Mouse (Mus musculus): Measurements from ENCODE around the gene Ifitm6. TPM values are rescaled to one million over a fixed set of nuclear protein-coding genes. Genes with fewer than 3 reads are reported as not detected.

Ifitm6 gene
- total and polyA plus RNA-seq, 3 experiments, result 0.36 to 5.1 (median 1.0) TPM

GRCm38 (mm10) chr7:141055785-141056184, 38.1 kb upstream of the Ifitm6 start:
- intact Hi-C loops (cut with DNase I), result no loop called here
- H3K9ac ChIP-seq (ENCODE audit: low read depth, low read length), result no peak overlapping the region
- H3K79me2 ChIP-seq (replicated peaks; ENCODE audit: control insufficient read depth, insufficient read depth, low read length), result no peaks in the 10 kb centered on the region
- H3K27me3 ChIP-seq (ENCODE audit: control insufficient read depth, insufficient read depth, low read length), result peaks cover 2% of the 10 kb centered on the region; the same call in 1 of the 2 replicates
- 66% methylated on average over 4 of the region's 4 CpGs for WGBS
- no peak overlapping the region for H3K27ac ChIP-seq
- DNase-seq, result no peak
- no peak overlapping the region for H3K4me3 ChIP-seq
- H3K4me1 ChIP-seq (ENCODE audit: control insufficient read depth, insufficient read depth, low read length), result no peaks in the 10 kb centered on the region; the same call in 1 of the 2 replicates
- no peaks in the 10 kb centered on the region for H3K36me3 ChIP-seq (ENCODE audit: control insufficient read depth, insufficient read depth, low read length)
- TF ChIP-seq CTCF (IDR thresholded peaks at IDR 0.05) (no peak), EP300 (IDR thresholded peaks at IDR 0.05; ENCODE audit: insufficient read depth, low read depth, low read length) (no peak), POLR2A (IDR thresholded peaks at IDR 0.05; ENCODE audit: insufficient read depth, low read depth, low read length) (no peak)

GRCm38 (mm10) chr7:141052421-141052820, 34.7 kb upstream of the Ifitm6 start:
- intact Hi-C loops (cut with DNase I), result no loop called here
- H3K27ac ChIP-seq, result no peak overlapping the region
- no peaks in the 10 kb centered on the region for H3K27me3 ChIP-seq (ENCODE audit: control insufficient read depth, insufficient read depth, low read length)
- WGBS, result 80% methylated on average over 2 of the region's 2 CpGs
- no peaks in the 10 kb centered on the region for H3K79me2 ChIP-seq (replicated peaks; ENCODE audit: control insufficient read depth, insufficient read depth, low read length)
- TF ChIP-seq CTCF (IDR thresholded peaks at IDR 0.05) (no peak), EP300 (IDR thresholded peaks at IDR 0.05; ENCODE audit: insufficient read depth, low read depth, low read length) (no peak), POLR2A (IDR thresholded peaks at IDR 0.05; ENCODE audit: insufficient read depth, low read depth, low read length) (no peak)
- H3K4me3 ChIP-seq, result no peak overlapping the region
- no peaks in the 10 kb centered on the region for H3K36me3 ChIP-seq (ENCODE audit: control insufficient read depth, insufficient read depth, low read length)
- H3K4me1 ChIP-seq (ENCODE audit: control insufficient read depth, insufficient read depth, low read length), result peaks cover 3% of the 10 kb centered on the region
- DNase-seq, result no peak
- H3K9ac ChIP-seq (ENCODE audit: low read depth, low read length), result no peak overlapping the region

- intact Hi-C loops (cut with DNase I), result no loop called here
- 87% methylated on average over 4 of the region's 4 CpGs for WGBS
- DNase-seq, result no peak
- Histone ChIP-seq H3K4me3 (no peak overlapping the region), H3K9ac (ENCODE audit: low read depth, low read length) (no peak overlapping the region), H3K79me2 (replicated peaks; ENCODE audit: control insufficient read depth, insufficient read depth, low read length) (no peaks in the 10 kb centered on the region), H3K27me3 (ENCODE audit: control insufficient read depth, insufficient read depth, low read length) (no peaks in the 10 kb centered on the region), H3K27ac (no peak overlapping the region), H3K4me1 (ENCODE audit: control insufficient read depth, insufficient read depth, low read length) (peaks cover 5% of the 10 kb centered on the region), H3K36me3 (ENCODE audit: control insufficient read depth, insufficient read depth, low read length) (no peaks in the 10 kb centered on the region)
- TF ChIP-seq EP300 (IDR thresholded peaks at IDR 0.05; ENCODE audit: insufficient read depth, low read depth, low read length) (no peak), POLR2A (IDR thresholded peaks at IDR 0.05; ENCODE audit: insufficient read depth, low read depth, low read length) (no peak), CTCF (IDR thresholded peaks at IDR 0.05) (no peak)
These were observed 34.3 kb upstream of the Ifitm6 start for GRCm38 (mm10) chr7:141052016-141052415.

- H3K27ac ChIP-seq, result no peak overlapping the region
- H3K4me3 ChIP-seq, result no peak overlapping the region
- no peaks in the 10 kb centered on the region for H3K36me3 ChIP-seq (ENCODE audit: control insufficient read depth, insufficient read depth, low read length)
- H3K27me3 ChIP-seq (ENCODE audit: control insufficient read depth, insufficient read depth, low read length), result no peaks in the 10 kb centered on the region
- H3K9ac ChIP-seq (ENCODE audit: low read depth, low read length), result no peak overlapping the region
- H3K4me1 ChIP-seq (ENCODE audit: control insufficient read depth, insufficient read depth, low read length), result peaks cover 11% of the 10 kb centered on the region
- H3K79me2 ChIP-seq (replicated peaks; ENCODE audit: control insufficient read depth, insufficient read depth, low read length), result no peaks in the 10 kb centered on the region
- no peak for DNase-seq
- TF ChIP-seq POLR2A (IDR thresholded peaks at IDR 0.05; ENCODE audit: insufficient read depth, low read depth, low read length), result no peak
- no peak for TF ChIP-seq EP300 (IDR thresholded peaks at IDR 0.05; ENCODE audit: insufficient read depth, low read depth, low read length)
- no peak for TF ChIP-seq CTCF (IDR thresholded peaks at IDR 0.05)
- 59% methylated on average over 17 of the region's 17 CpGs for WGBS
- intact Hi-C loops (cut with DNase I), result no loop called here
These were observed 33.4 kb upstream of the Ifitm6 start for GRCm38 (mm10) chr7:141051060-141051685.

DNA sequence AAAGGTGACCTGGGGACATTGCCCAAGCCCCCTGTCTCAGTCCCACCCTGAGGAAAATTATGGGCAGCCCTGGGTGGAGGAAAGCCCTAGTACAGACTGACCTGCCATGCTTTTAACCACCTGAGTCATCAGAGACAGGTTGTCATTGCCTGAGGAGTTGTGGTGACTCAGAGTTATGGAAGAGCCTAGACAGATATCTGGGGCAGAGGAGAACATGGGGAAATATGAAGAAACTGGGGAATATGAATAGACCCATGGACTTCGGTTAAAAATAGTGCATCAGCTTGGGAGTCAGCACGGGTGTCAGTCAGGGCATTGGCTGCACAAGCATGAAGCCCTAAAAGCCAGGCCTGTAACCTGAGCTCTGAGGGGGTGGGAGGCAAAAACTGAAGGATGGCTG, 31.6 kb upstream of the Ifitm6 start:
- Histone ChIP-seq H3K27ac (no peak overlapping the region), H3K4me1 (ENCODE audit: control insufficient read depth, insufficient read depth, low read length) (peaks cover 11% of the 10 kb centered on the region), H3K36me3 (ENCODE audit: control insufficient read depth, insufficient read depth, low read length) (no peaks in the 10 kb centered on the region), H3K9ac (ENCODE audit: low read depth, low read length) (no peak overlapping the region), H3K27me3 (ENCODE audit: control insufficient read depth, insufficient read depth, low read length) (no peaks in the 10 kb centered on the region), H3K79me2 (replicated peaks; ENCODE audit: control insufficient read depth, insufficient read depth, low read length) (no peaks in the 10 kb centered on the region), H3K4me3 (no peak overlapping the region)
- WGBS, result 55% methylated on average over 2 of the region's 2 CpGs
- intact Hi-C loops (cut with DNase I), result loop anchor here (2.0 kb wide), 2 partner anchors 19 to 125 kb away; no protein-coding TSS in a partner anchor
- no peak for DNase-seq
- TF ChIP-seq EP300 (IDR thresholded peaks at IDR 0.05; ENCODE audit: insufficient read depth, low read depth, low read length) (no peak), CTCF (IDR thresholded peaks at IDR 0.05) (no peak), POLR2A (IDR thresholded peaks at IDR 0.05; ENCODE audit: insufficient read depth, low read depth, low read length) (no peak)

Data from heart, adult 2 months (tissue).